Mouse (Mus musculus) ES-E14 (cell line): ENCODE data around the gene Leprot. TPM values are rescaled to one million over a fixed set of nuclear protein-coding genes. Genes with fewer than 3 reads are reported as not detected.
A peak's percentile ranks its signal among the peaks of the same experiment; 100 is the strongest.

Source experiments
- DNase-seq: peaks from one replicate; pipeline ENCODE4 v3.0.0-alpha.2; 2013; ENCODE audit warnings: low read depth, low spot score
- H3K27ac ChIP-seq: 2 replicates; pipeline ENCODE4 v1.5.1; 2012; ENCODE audit warnings: low read depth, mild to moderate bottlenecking, low read length, moderate library complexity, mixed read lengths; ENCODE audit not compliant: poor library complexity, insufficient read depth, severe bottlenecking
- H3K36me3 ChIP-seq: 2 replicates; pipeline ENCODE4 v1.6.1; 2012; ENCODE audit warnings: mild to moderate bottlenecking, low read length, moderate library complexity, mixed read lengths; ENCODE audit not compliant: control insufficient read depth, poor library complexity, insufficient read depth, severe bottlenecking
- H3K4me1 ChIP-seq, 2 experiments: fragments of 150-350 bp in 1 of 2; sonication (generic) in 1 of 2; 2 replicates each; pipeline ENCODE4 v1.6.1; 2012; ENCODE audit warnings: low read length in 2 of 2, mild to moderate bottlenecking in 1 of 2, mixed read lengths in 1 of 2; ENCODE audit not compliant: control insufficient read depth in 2 of 2, insufficient read depth in 2 of 2, poor library complexity in 1 of 2
- H3K4me3 ChIP-seq, 2 experiments: fragments of 150-350 bp in 1 of 2; sonication (generic) in 1 of 2; 2 replicates each; pipeline ENCODE4 v1.5.1; 2012; ENCODE audit warnings: low read length in 2 of 2, low read depth in 1 of 2, mild to moderate bottlenecking in 1 of 2, mixed read lengths in 1 of 2; ENCODE audit not compliant: insufficient read depth in 1 of 2, poor library complexity in 1 of 2, severe bottlenecking in 1 of 2
- H3K9ac ChIP-seq: 2 replicates; pipeline ENCODE4 v1.6.1; 2012; ENCODE audit warnings: low read depth, mild to moderate bottlenecking, low read length, mixed read lengths; ENCODE audit not compliant: poor library complexity, insufficient read depth, severe bottlenecking
- H3K9me3 ChIP-seq: fragments of 150-350 bp; sonication (generic); 2 replicates; pipeline ENCODE4 v1.6.1; 2012; ENCODE audit warnings: low read depth, mild to moderate bottlenecking, low read length; ENCODE audit not compliant: control insufficient read depth, insufficient read depth
- CHD2 ChIP-seq: IDR thresholded peaks from 2 replicates; pipeline ENCODE4 v1.6.1; 2014; ENCODE audit warnings: mild to moderate bottlenecking, low read depth, low read length, inconsistent platforms
- HCFC1 ChIP-seq: IDR thresholded peaks from 2 replicates; pipeline ENCODE4 v1.6.1; 2012; ENCODE audit warnings: low read length, inconsistent platforms, borderline replicate concordance; ENCODE audit not compliant: insufficient read depth
- MAFK ChIP-seq: IDR thresholded peaks from 2 replicates; pipeline ENCODE4 v1.6.1; 2014; ENCODE audit warnings: mild to moderate bottlenecking, low read depth, low read length, inconsistent platforms; ENCODE audit not compliant: insufficient read depth
- ZC3H11A ChIP-seq: IDR thresholded peaks from 2 replicates; pipeline ENCODE4 v1.6.1; 2012; ENCODE audit warnings: low read depth, mild to moderate bottlenecking, inconsistent platforms, low read length, borderline replicate concordance
- ZNF384 ChIP-seq: IDR thresholded peaks from 2 replicates; pipeline ENCODE4 v1.6.1; 2012; ENCODE audit warnings: low read depth, low read length, inconsistent platforms
- in situ Hi-C, 2 experiments: fragments of 600-800 bp; cut with MboI; formaldehyde crosslinking; loops; one replicate each; pipeline ENCODE4 v1.15.1; 2025; ENCODE audit warnings: low sequenced_read_pairs in 2 of 2, inconsistent platforms in 1 of 2; ENCODE audit not compliant: unreplicated experiment in 2 of 2
- total RNA-seq: library from RNA; depleted of rRNA; stranded (reverse); fragments of 300-350 nt; gene quantifications from 2 replicates; pipeline ENCODE4 v1.2.3, GENCODE M21; 2012

The Leprot gene
- total RNA-seq, 1 experiment = 81.6 TPM

DNA sequence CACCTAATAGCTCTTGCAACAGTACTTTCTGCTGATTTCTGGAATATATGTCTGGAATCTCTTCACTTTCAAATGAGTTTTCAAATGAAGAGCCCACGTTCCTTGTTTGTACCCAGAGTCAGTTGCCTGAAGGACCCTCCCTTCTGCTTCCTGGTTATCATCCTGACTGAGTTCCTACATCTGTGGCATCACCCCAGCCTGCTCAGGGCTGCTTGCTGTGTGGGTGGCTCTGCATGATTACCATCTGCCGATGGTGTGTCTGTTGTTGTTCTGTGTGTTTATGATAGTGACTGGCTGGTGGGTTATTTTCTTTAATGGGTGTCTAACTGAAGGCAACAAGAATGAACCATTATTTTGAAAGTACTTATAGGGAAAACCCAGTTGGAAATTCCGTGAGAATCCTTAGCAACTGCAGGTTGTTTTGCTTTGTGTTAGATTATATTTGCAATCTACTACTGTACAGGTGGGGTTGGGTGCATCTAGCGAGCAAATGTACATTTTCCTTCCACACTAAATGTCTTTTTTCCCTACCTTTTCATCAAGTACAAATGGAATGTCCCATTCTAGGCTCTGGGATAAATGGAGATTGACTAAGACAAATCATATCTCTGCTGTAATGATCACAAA, 7.4 kb downstream of the Leprot start:
- H3K4me3 ChIP-seq = no peak overlapping the region
- no peak for DNase-seq
- H3K9ac ChIP-seq = no peak overlapping the region
- peaks cover 6% of the 10 kb centered on the region; the same call in 1 of the 2 replicates for H3K36me3 ChIP-seq
- in situ Hi-C loops = no loop called here
- TF ChIP-seq ZNF384 (no peak), ZC3H11A (no peak), CHD2 (no peak), MAFK (no peak), HCFC1 (no peak)
- no peak overlapping the region for H3K27ac ChIP-seq
- H3K4me1 ChIP-seq = peaks cover 0 to 3% of the 10 kb centered on the region in 2 experiments; a peak in 1 of 4 replicates
- no peaks in the 10 kb centered on the region for H3K9me3 ChIP-seq

DNA sequence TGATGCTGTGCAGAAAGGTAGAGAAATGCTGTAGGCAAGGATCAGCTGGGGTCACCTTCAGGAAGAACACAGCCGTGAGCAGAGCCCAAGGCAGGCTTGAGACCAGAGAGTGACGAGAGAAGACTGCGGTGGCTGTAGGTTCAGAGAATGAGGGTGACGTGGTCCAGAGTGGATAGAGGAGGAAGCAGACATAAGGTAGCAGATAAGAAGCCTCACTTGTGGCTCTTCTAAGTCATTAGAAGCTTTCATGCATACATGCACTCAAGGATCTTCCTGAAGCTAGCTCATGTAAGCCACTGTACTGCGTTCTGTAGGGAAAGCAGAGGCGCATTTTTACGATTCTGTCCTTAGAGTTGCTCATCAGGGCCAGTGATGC, 7.9 kb downstream of the Leprot start:
- TF ChIP-seq ZC3H11A = no peak
- TF ChIP-seq HCFC1 = no peak
- TF ChIP-seq CHD2 = no peak
- TF ChIP-seq MAFK = no peak
- no peak for TF ChIP-seq ZNF384
- Histone ChIP-seq H3K27ac (no peak overlapping the region), H3K9me3 (no peaks in the 10 kb centered on the region), H3K36me3 (peaks cover 6% of the 10 kb centered on the region; the same call in 1 of the 2 replicates), H3K4me3 (no peak overlapping the region), H3K4me1 (peaks cover 0 to 3% of the 10 kb centered on the region in 2 experiments; a peak in 1 of 4 replicates), H3K9ac (no peak overlapping the region)
- in situ Hi-C loops = no loop called here
- DNase-seq = no peak

DNA sequence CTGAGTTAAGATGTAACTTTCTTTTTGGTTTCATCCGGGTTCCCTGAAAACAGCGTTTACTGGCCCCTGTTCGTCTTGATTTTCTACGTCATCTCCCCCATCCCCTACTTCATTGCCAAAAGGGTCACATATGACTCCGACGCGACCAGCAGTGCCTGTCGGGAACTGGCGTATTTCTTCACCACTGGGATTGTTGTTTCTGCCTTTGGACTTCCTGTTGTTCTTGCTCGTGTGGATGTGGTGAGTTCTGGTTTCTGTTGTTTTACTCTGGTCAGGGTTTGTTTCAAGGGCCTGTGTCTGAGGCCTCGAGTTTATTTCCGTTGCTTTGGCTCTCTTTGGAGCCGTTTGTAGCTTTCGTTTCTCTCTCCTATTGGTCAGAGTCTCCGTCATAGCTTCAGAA, 8.5 kb downstream of the Leprot start:
- Histone ChIP-seq H3K36me3 (peaks cover 6% of the 10 kb centered on the region; the same call in 1 of the 2 replicates), H3K9me3 (no peaks in the 10 kb centered on the region), H3K4me1 (peaks cover 0 to 3% of the 10 kb centered on the region in 2 experiments; a peak in 1 of 4 replicates), H3K27ac (no peak overlapping the region), H3K9ac (no peak overlapping the region), H3K4me3 (no peak overlapping the region)
- TF ChIP-seq ZC3H11A = no peak
- no peak for TF ChIP-seq MAFK
- TF ChIP-seq HCFC1 = no peak
- TF ChIP-seq ZNF384 = no peak
- no peak for TF ChIP-seq CHD2
- no peak for DNase-seq
- in situ Hi-C loops = no loop called here

DNA sequence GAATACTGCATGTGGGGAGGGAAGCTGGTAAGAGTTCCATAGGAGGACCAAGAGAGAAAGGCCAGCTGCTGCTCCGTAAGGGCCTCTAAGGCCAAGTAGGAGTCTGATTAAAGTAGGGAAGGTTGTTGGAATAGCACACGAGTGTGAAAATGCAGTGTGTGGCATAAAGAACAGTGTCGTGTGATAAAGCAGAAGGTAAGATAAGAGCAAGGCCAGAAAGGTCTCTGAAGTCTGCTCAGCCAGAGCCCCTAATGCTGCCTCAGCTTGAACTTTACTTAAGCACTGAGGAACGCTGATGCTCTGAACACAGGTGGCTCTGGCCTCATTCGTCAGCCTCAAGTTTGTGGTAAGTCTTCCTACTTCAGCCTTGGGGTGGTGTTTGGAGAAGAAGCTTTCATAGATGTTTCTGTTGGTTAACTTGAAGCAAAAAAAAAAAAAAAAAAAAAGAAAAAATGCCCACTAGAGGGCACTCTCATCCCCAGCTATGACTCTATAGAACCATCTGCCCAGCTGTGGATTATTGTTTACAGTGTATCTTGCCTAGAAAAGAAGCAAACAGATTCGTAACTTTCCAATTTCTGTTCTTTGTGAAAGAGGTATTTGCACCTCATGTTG, 9.5 kb downstream of the Leprot start:
- H3K4me1 ChIP-seq = peaks cover 0 to 3% of the 10 kb centered on the region in 2 experiments; a peak in 1 of 4 replicates
- no peak for DNase-seq
- in situ Hi-C loops = no loop called here
- no peak overlapping the region for H3K4me3 ChIP-seq
- TF ChIP-seq HCFC1 (no peak), CHD2 (no peak), MAFK (no peak), ZC3H11A (peak; percentile 9; the same call in 1 of the 2 replicates), ZNF384 (peak; percentile 97)
- H3K9ac ChIP-seq = no peak overlapping the region
- peaks cover 6% of the 10 kb centered on the region; the same call in 1 of the 2 replicates for H3K36me3 ChIP-seq
- H3K9me3 ChIP-seq = no peaks in the 10 kb centered on the region
- no peak overlapping the region for H3K27ac ChIP-seq
